Mouse (Mus musculus) NIH3T3 (cell line): Measurements from ENCODE around the gene Tmem126b.

Source experiments
- DNase-seq: peaks from one replicate; pipeline ENCODE4 v3.0.0-alpha.2; 2012; ENCODE audit warnings: low read depth

The Tmem126b gene

DNA sequence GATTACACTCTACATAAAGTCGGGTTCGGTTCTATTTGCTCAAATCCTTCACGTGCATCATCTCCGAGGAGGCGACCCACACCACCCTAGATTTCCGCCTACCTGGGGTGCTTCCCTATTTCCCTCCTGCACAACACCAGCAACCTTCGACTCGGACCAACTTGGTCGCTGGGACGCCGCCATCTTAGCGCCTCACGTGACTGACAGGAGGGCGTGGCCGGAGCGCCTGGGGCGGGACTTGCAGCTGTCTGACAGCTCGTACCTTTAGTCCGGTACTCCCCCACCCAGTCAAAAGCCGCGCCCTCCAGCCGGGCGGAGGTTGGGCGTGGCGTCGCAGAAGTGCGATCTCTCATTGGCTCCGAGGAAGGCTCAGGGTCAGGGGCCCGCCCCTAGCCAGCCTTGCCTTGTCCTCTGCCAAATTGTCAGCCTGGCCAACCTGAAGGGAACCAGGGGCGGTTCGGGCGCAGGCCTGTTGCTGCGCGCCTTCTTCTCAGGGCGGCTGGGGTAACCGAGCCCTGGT, at the start of gene Tmem126b:
TSS of gene Tmem126b (minus strand) at position 209 of the 520 bp plus-strand sequence.
- peak; percentile 99 for DNase-seq

DNA sequence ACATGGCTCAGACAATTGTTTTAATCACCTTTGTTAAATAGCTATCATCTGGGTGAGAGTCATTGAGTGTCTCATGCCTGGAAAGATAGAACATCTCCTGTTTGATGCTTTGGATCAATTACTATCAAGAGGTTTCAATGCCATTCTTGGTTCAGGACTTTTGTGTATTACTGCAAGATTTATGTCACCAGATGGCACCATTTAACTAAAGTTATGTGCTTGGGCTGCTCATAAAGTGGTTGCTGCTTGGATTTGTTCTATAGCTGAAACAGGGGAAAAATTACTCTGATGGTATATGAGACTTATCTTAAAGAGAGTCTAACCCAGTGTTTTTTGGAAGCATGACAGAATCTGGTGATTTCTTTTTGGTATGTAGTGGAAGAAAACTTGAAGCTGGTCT, 36.5 kb upstream of the Tmem126b start:
- DNase-seq: peak; percentile 42

DNA sequence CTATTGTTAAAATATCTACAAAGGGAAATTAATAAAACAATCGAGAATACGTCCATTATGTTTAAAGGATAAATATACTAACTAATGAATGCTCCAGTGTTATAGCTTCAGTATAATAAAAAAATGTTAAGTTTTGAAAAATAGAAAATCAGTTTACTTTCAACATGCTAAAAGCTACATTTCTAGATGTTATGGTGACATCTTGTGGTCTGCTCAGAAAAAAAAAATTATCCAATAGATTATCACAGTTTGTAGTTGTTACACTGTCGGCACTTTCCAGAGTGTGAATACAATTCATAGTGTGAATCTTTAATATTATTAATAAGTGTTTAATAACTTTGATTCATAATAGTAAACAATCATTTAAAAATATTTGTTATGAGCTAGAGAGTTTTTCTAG, 32.3 kb upstream of the Tmem126b start:
- DNase-seq: peak; percentile 45

DNA sequence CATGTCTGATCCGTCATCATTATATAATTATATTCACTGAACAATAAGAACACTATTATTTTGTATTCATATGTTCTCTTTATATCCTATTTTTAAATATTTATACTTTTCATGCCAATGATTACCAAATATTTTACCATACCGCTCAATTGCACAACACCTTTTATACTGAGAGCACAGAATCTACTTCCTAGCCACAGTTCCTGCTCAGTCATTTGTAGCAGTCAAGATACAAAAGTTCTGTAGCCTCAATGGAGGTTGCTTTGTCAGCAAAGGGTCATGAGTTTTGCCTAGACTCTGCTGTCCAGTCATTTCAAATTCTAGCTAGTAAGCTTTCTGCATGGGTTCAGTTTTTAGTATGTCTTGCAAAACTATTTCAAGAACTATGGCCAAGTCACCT, 6.8 kb upstream of the Tmem126b start:
- no peak for DNase-seq

DNA sequence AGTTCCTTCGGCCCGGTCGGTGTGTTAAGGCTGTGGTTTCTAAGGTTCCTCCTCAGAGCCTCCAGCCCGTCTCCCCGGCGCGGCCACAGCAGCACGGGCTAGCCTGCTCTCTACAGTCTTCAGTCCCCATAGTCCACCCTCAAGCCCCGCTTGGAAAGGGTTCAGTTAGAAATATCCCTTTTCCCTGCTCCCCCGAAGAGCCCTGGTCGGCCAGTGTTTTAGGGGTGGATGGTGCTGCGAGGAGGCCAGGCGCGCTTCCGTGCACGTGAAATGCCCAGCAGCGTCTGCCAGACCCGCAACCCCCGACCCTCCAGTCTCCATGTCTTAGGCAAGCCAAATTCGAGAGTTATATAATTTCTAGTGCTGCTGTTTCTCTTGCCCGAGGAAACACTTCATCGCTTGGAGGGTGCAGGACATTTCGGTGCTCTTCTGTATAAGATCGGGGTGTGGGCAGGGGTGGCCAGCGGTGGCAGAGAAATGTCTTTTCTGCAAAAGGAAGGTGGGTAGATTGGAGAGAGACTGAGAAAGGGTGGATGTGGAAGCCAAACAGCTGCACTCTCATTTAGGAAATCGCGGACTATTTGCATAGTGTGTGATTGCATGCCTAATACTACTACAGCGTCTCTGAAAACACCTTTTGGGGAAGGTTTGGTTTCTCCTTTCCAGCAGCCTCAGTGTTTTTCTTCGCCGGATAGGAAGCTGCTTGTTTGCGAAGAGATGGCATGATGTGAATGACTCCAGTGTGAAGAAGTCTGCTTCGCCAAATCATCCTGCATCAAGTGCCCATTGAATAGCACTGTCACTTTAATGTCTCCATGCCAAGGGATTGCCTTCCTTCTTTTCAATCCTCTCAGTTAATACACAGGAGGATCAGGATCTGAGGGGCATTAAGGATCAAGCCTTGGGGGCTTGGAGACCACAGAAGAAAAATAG, 778 bp upstream of the Tmem126b start, which contains the start of gene Dlg2:
TSS of gene Dlg2 (plus strand) at position 360 of the 933 bp plus-strand sequence.
- no peak for DNase-seq

DNA sequence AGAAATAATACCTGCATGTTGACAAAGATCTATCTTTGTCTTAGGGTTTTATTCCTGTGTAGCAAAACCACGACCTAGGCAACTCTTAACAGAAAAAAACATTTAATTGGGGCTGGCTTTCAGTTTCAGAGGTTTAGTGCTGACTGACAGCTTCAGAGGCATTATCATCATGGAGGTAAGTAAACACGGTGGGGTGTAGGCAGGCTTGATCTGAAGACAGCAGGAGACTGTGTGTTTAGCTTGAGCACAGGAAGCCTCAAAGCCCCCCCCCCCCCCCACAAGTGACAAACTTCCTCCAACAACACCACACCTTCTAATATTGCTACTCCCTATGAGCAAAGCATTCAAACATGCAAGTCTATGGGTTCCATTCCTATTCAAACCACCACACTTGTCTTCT, 2.3 kb downstream of the Tmem126b start:
- DNase-seq: no peak

DNA sequence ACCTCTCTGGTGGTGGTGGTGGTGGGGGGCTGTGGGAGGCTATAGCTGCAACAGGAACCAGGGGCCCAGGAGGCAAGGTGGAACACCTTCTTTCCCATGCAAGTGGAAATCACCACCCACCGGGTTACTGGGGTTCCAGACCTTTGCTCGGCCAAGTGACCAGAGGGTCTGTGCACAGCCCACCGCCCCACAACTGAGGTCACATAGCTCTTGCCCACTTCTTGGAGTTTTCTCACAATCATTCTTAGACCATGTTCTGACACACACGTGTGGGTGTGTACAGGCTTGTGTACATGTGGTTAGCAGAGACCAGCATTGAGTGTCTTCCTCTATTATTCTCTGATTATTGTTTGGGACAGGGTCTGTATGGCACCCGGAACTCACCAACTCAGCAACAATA, 14.4 kb downstream of the Tmem126b start:
- DNase-seq: no peak

DNA sequence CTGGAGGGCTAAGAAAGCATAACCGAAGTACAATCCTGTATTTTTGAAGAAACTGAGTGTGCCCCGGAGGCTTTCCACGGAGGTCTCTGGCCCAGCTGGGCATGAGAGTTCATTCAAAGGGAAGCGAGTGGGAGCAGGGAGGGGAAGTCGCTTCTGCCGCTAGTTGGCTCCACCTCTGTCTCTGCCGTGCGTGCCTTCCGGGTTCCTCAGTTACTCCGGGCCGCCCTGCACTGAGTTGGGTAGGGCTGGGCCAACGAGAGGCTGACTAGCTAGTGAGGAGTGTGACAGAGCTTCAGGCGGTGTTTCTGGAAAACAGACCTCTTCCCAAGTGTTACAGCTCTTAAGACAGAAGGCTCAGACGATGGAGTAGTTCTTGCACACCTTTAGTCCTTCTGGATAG, 14.9 kb downstream of the Tmem126b start:
- no peak for DNase-seq

DNA sequence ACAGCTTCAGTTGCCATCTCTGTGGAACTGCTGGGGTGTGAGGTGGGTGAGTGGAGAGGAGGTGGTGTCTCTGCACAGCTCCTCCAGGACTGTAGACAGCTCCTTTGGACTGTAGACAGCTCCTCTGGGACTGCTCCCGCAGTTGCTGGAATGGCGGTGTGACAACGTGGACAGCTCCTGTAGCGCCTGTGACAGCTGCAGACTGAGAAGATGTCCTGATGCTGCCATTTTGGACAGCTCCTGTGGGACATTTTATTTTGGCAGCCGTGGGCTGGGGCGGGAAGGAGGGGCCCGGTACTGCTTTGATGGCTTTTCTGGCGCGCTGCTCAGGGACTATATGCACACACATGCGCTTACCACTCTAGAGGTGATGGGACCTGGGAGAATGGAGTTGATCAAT, 15.5 kb downstream of the Tmem126b start:
- DNase-seq: no peak

DNA sequence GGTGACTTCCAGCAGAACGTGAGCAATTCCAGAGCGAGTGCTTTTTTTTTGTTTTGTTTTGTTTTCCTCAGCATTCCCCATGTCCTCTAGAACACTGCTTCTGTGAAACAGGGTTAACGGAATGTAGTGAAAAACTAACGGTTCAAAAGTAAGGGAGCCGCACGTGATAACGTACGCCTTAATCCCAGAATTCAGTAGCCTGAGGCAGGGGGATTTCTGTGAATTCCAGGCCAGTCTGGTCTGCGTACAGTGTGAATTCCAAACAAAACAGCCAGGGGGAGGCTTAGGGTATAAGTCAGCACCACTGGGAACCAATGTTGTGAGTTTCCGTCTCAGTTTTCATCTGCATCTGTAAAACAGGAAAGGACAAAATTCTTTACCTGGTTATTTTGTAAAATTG, 18.3 kb downstream of the Tmem126b start:
- DNase-seq: peak; percentile 58

DNA sequence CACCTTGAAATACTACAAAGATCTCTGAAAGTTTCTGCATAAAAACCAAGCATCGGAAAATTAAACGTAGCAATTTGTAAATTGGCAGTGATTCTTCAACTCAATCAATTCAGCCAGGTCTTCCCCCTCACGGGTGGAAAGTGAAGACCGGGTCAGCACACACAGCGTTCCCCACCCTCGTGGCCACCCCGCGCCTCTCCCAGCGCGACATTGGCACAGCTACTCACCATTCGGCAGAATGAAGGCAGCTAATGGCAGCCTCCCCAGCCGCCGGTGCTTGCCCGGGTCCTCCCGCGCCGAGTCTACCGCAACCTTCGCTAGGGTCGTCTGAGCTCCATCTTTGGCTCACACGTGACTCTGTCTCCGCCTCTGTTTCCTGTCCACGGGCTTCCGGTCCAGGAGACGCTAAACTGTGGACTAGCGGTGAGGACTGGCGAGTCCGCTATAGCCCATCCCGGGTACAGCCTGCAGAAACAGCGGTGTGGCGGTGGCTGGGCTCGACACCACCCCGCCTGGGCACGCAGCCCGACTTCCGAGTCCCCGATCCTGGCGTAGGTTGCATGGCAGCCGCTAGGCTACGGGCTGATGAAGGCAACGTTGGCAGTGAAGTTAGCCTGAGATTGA, 18.8 kb downstream of the Tmem126b start, which contains the start of gene Tmem126a:
TSS of gene Tmem126a (minus strand) at position 385 of the 624 bp plus-strand sequence.
- peak; percentile 93 for DNase-seq

DNA sequence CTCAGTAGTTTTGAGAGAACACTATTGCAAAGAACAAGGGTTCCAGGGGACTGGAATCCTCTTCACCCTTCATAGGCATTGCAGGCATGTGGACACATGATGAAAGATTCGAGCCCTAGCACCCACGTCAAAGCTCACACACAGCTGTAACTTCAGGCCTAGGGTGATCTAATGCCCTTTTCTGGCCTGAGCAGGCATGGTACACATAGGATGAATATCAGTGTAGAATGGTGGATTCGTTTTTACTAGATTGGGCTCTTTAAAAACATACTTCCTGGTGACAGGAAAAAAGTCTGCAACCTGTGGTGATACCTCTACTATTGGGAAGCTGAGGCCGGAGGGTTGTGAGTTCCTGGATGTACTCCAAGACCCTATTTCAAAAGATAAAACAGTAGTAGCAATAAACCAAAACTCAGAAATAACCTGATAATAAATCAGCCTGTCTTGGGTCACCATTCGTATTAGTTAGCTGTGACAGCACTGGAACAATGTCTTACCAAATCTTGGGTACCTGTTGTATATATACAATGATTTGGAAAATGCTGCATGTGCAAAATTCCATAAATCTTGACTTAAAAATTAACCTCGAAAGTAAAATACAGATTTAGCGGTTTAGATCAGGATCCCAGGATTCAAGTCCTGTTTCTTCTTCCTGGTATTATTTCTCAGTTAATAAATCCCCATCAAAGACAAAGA, 19.5 kb downstream of the Tmem126b start:
- DNase-seq: peak; percentile 32

DNA sequence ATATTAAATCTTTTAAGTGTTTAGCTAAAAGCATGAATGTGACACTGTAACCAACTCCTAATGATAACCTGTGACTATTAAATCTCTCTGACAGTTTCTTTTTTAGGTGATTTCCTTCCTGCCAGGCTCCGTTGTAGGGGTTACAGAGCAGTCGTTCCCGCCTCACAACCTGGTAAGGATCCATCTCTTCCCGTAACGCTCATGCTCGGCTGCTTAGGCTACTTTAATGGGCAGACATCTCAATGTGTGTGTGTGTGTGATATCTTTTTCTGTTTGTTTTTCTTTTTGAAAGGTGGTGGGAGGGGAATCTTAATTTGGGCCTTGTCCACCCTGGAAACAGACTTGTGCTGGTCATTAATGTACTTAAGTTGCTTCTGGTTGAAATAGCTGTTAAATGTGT, 31.6 kb downstream of the Tmem126b start:
- DNase-seq: peak; percentile 48

DNA sequence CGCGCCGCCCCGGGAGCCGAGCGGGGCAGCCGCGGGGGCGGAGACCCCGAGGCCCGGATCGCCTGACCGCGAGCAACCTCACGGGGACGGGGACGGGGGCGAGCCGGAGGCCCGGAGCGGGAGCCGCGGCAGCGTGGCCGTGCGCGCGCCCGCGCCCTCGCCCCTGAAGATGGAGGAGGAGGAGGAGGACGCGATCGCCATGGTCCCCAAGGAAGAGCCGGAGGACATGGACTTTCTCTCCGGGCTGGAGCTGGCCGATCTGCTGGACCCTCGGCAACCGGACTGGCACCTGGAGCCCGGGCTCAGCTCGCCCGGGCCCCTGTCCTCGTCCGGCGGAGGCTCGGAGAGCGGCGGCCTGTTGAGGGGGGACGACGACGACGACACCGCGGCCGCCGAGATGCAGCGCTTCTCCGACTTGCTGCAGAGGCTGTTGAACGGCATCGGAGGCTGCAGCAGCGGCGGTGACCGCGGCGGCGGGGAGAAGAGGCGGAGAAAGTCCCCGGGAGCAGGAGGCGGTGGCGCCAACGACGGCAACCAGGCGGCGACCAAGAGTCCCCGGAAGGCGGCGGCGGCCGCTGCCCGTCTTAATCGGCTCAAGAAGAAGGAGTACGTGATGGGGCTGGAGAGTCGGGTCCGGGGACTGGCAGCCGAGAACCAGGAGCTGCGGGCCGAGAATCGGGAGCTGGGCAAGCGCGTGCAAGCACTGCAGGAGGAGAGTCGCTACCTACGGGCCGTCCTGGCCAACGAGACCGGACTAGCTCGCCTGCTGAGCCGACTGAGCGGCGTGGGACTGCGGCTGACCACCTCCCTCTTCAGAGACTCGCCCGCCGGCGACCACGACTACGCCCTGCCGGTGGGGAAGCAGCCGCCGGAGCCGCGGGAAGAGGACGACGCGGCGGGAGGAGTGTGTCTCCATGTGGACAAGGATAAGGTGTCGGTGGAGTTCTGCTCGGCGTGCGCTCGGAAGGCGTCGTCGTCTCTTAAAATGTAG, 32.4 kb downstream of the Tmem126b start:
- DNase-seq: peak; percentile 81

DNA sequence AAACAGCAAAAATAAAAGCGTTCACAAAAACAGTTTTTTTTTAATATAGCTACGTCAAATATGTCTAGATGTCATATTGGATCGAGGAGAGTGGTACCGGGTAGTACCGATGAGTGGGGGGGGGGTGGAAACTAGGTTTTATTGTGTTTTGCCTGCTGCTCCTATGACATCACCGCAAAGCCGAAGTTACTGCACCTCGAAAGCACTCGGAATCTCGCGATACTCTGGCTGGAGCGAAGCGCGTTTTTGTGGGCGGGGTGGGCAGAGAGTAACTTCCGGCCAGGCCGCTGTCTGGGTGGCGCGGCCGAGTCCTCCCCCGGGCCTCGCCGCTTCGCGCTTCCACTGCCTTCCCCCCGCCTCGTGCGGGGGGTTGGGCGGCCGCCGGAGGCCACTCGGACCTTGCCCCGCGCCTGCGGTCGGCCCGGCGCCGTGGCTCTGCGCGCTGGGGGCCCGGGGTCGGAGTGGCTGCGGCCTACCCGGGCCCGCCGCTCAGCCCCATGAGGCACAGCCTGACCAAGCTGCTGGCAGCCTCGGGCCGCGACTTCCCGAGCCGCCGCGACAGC, 33.2 kb downstream of the Tmem126b start, which contains the start of gene Crebzf:
TSS of gene Crebzf (plus strand) at position 212 of the 563 bp plus-strand sequence.
- DNase-seq: peak; percentile 99

DNA sequence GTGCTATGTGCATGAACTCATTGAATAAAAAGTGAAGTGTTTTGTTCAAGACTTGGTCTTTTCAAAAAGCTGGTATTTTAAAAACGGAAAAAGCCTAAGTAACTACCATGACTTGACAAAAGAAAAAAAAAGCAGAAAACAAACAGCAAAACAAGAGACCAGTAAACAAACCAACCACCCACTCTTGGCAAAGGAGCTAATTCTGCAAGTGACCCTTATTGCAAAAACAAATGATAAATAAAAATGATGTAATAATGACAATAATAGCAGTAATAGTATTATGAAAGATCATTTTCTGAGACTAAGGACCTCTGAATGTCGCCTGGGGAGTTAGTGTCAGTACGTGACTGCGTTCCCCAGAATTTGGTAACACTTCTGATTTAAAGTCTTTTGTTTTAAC, 33.7 kb downstream of the Tmem126b start:
- DNase-seq: no peak

DNA sequence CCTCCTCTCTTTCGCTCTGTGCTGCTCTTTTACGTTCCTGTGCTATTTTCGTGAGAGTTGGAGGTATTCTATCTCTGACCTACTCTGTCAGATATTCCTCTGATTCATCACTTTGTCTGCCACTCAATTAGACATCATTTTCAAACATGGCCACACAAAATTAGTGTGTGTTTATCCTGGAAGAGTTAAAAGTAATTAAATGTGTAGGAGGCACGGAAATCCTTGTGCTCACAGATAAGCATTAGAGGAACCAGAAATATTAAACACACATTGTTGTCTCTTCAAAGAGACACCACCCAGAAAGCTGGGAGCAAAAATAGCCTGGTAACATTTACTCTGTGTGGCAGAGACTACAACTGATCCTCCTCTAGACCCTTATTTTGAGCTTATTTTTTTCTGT, 35.8 kb downstream of the Tmem126b start:
- DNase-seq: no peak

DNA sequence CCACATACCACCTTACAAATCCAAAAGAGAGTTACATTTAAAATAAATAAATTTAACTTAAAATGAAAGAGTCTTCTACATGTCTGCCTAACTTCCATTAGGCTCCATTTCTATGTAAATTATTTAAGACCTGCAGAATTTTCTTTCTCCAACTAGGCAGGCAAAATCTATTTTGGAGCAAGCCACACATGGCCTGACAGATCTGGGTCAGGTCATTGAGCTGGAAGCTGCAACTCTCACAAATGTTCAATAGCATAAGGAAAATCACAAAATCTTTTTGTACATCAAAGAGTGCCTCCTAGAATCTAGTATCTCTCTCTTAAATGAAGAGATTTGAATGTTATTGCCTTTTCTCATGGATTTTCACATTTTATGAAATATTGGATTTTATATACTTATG, 43.6 kb downstream of the Tmem126b start:
- no peak for DNase-seq

DNA sequence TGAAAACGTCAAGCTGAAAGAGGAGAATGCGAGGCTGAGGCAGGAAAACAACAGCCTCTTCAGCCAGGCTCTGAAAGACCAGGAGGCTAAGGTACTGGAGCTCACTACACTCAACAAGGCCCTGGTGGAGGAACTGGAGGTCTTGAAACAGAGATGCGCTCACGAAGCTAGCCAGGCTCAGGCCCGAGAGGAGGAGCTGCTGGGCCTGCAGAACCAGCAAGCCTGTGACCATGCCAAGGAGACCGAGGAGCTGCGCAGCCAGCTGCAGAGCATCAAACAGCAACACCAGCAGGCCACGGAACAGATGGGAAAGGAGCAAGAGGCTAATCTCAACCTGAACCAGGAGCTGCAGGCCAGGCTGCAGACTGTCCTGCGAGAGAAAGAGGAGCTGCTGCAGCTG, 48.8 kb downstream of the Tmem126b start:
- no peak for DNase-seq
